Mouse (Mus musculus): ENCODE measurements around the gene Slc7a6os. TPM values are rescaled to one million over a fixed set of nuclear protein-coding genes. Genes with fewer than 3 reads are reported as not detected.
A peak's percentile ranks its signal among the peaks of the same experiment; 100 is the strongest.

The Slc7a6os gene
- polyA plus RNA-seq, 1 experiment from 2014 or later = 29.3 TPM

DNA sequence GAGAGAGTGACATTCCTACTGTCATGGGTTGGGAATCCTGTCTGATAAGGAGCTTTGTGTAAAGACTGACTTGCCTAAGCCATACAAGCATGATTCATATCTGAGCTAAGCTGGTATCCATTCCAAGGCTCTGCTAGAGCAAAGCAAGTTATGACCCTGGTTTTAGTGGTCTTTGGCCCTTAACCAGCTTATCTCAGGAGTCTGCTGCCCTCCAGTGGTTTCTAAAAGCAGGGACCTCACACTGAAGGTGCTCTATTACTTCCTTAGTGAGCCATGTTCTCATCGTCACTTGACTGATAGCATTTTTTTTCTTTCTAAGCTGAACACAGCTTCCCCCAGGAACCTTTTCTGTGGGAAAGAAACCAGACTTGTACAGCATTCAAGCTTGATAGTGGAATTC, 12.0 kb downstream of the Slc7a6os start:
- H3K79me2 ChIP-seq (ENCODE audit: inconsistent target) = no peaks in the 10 kb centered on the region
- WGBS (ENCODE audit: missing documents) = 23% methylated on average over 1 of the region's 1 CpGs
- H3K4me3 ChIP-seq (ENCODE audit: inconsistent target) = no peak overlapping the region
- peaks cover 37% of the 10 kb centered on the region for H3K36me3 ChIP-seq (ENCODE audit: inconsistent target)
- no peak overlapping the region for H3K27ac ChIP-seq

DNA sequence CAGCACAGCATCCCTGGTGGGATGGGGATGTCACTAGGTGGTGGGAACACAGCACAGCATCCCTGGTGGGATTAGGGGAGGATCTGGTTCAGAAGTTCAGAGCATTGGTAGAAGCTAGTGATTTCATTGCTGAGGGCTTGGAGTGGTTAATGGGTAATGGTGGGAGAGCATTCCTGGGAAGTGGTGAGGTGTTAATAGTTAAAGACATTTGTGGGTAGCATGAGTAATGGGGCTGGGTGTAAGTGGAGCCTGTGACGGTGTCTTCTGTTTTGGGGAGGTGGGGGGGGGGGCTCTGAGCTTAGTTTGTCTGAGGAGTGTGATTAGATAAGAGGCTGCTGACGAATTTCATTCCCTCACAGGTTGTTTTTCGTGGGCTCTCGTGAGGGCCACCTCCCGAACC, 16.7 kb downstream of the Slc7a6os start:
- H3K79me2 ChIP-seq (ENCODE audit: inconsistent target) = no peaks in the 10 kb centered on the region
- H3K36me3 ChIP-seq (ENCODE audit: inconsistent target) = no peaks in the 10 kb centered on the region
- no peak overlapping the region for H3K27ac ChIP-seq
- no peak overlapping the region for H3K4me3 ChIP-seq (ENCODE audit: inconsistent target)
- 95% methylated on average over 5 of the region's 5 CpGs for WGBS (ENCODE audit: missing documents)

DNA sequence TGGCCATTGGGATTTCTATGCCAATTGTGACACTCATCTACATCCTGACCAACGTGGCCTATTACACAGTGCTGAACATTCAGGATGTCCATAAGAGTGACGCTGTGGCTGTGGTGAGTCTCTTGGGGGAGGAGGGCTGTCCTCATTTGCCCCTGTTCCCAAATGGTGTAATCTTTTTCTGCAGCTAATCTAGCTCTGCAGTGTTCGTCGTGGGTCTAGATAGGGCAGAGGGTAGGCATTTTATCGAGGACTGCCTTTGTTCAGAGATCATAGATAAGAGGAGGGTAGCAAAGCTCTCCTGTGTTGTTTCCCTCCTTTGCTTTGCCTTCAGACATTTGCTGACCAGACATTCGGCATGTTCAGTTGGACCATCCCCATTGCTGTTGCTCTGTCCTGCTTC, 17.6 kb downstream of the Slc7a6os start:
- Histone ChIP-seq H3K79me2 (ENCODE audit: inconsistent target) (no peaks in the 10 kb centered on the region), H3K27ac (no peak overlapping the region), H3K4me3 (ENCODE audit: inconsistent target) (no peak overlapping the region), H3K36me3 (ENCODE audit: inconsistent target) (no peaks in the 10 kb centered on the region)
- WGBS (ENCODE audit: missing documents) = 97% methylated on average over 6 of the region's 6 CpGs

DNA sequence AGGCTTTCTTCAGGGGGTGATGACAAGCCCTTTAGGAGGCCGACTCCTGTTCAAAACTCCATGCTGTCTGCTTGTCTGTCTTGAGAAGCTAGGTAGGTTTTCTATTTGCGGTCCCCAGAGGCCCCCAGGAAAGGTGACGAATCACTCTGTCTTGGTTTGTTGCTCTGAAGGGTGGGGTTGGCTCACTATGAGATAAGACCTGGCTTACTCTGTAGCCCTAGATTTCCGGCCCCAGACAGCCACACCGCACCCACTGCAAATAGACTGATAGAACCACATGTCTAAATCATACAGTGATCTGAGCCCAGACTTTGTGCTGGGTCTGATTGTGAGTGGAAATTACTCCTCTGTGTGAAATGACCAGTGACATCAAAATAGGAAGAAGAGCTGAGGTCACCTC, 19.1 kb downstream of the Slc7a6os start:
- Histone ChIP-seq H3K79me2 (ENCODE audit: inconsistent target) (no peaks in the 10 kb centered on the region), H3K4me3 (ENCODE audit: inconsistent target) (no peak overlapping the region), H3K36me3 (ENCODE audit: inconsistent target) (no peaks in the 10 kb centered on the region), H3K27ac (no peak overlapping the region)
- 99% methylated on average over 5 of the region's 5 CpGs for WGBS (ENCODE audit: missing documents)

DNA sequence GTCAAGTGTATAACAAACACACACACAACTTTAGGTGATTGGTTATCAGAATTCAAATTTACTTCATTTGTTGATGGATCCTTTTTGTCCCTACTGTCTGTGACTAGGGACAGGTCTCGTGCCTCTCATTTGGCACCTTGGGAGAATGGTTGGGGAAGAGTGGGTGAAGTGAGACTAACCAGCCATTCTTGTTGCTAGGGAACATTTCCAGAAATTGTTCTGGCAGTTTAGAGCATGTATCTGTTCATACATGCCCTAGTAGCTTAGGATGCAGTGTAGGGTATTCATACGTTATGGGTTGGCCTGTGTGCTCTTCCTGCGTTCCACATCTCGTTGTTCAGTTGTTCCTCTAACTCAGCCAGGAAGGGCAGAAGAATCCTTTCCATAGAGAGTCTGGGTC, 21.6 kb downstream of the Slc7a6os start:
- H3K27ac ChIP-seq = no peak overlapping the region
- 94% methylated on average over 4 of the region's 4 CpGs for WGBS (ENCODE audit: missing documents)
- H3K79me2 ChIP-seq (ENCODE audit: inconsistent target) = no peaks in the 10 kb centered on the region
- no peak overlapping the region for H3K4me3 ChIP-seq (ENCODE audit: inconsistent target)
- H3K36me3 ChIP-seq (ENCODE audit: inconsistent target) = no peaks in the 10 kb centered on the region

DNA sequence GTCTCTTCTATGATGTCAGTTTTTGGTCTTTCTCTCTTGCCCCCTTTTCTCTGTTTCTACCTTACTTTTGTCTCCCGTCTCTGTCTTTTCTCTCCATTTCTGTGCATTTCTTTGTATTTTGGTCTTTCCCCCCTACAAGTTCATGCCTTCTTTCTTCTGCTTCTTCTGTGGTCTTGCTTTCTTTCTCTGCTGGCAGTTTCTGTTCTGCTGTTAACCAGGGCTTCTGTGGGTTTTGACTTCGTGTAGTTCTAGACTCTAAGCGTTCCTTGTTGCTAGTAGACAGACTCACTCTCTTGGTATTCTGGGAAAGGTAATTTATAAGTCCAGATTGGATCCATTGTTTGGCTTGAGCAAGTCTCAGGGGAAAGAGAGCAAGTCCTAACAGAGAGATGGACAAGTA, 24.3 kb downstream of the Slc7a6os start:
- Histone ChIP-seq H3K27ac (no peak overlapping the region), H3K79me2 (ENCODE audit: inconsistent target) (no peaks in the 10 kb centered on the region), H3K4me3 (ENCODE audit: inconsistent target) (no peak overlapping the region), H3K36me3 (ENCODE audit: inconsistent target) (no peaks in the 10 kb centered on the region)
- 78% methylated on average over 3 of the region's 3 CpGs for WGBS (ENCODE audit: missing documents)

DNA sequence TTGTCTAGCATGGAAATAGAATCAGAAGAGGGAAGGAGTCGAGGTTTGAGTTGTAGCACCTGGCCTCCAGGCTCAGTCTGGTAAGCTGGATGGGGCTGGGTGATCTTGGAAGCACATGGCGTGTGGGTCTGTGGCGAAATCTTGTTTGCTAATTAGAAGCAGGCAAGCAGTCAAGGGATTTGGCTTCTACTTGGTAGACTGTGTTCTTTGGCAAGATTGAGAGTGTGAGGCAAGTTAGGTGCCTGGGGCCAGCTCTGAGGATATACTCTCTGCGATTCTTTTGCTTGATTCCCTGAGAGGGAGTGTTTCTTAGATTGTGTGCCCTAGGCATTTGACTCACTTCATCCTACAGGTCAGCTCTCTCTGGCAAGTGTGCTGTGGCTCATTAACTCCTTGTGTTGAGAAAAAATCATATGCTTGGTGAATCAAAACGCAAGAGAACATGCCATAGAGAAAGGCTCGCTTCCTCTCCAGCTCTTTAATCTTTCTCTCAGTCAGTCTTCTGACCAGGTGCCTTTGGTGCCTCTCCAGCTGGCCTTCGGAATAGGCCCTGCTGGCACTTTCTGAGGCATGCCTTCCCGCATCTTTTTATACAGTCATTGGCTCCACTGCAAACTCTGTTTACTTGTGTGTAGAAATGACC, 25.0 kb downstream of the Slc7a6os start:
- Histone ChIP-seq H3K36me3 (ENCODE audit: inconsistent target) (no peaks in the 10 kb centered on the region), H3K4me3 (ENCODE audit: inconsistent target) (no peak overlapping the region), H3K27ac (no peak overlapping the region), H3K79me2 (ENCODE audit: inconsistent target) (no peaks in the 10 kb centered on the region)
- 94% methylated on average over 8 of the region's 8 CpGs for WGBS (ENCODE audit: missing documents)

DNA sequence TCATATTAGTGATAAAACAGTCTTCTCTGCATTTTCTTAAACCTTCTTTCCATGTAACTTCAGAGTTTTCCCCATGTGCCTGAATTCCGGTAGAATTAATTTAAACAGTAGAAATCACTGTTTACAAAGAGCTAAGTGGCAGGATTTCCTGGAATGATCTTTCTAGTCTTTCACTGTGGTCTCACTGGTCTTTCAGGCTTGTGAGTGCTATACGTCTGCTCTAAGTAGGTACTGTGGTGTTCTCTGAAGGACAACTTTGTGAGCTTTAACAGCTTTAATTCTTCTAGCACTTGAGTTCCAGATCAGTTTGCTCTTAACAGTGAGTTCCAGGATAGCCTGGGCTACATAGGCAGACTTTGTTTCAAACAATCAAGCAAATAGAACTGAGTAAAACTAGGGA, 32.3 kb downstream of the Slc7a6os start:
- Histone ChIP-seq H3K36me3 (ENCODE audit: inconsistent target) (no peaks in the 10 kb centered on the region), H3K79me2 (ENCODE audit: inconsistent target) (peaks cover 19% of the 10 kb centered on the region; the same call in 1 of the 2 replicates), H3K27ac (no peak overlapping the region), H3K4me3 (ENCODE audit: inconsistent target) (no peak overlapping the region)
- 96% methylated on average over 2 of the region's 2 CpGs for WGBS (ENCODE audit: missing documents)

DNA sequence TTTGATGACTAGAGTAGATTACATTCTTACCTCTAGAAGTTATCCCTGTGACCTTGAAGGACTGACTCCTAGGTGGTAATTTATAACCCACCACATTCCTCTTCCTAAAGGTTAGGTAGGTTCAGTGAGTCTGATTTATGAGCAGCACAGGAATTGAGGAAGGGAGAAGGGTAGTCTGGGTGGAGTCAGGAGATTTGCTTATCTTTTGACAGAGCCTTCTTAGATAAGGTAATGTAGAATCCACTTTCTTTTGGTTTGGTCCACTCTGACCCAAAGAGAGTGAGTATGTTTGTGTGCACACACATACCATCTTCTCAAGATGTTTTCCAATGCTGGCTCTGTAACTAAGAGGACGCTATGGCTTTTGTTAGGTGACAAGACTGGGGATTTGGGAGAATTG, 33.1 kb downstream of the Slc7a6os start:
- Histone ChIP-seq H3K36me3 (ENCODE audit: inconsistent target) (no peaks in the 10 kb centered on the region), H3K4me3 (ENCODE audit: inconsistent target) (no peak overlapping the region), H3K27ac (no peak overlapping the region), H3K79me2 (ENCODE audit: inconsistent target) (peaks cover 19% of the 10 kb centered on the region; the same call in 1 of the 2 replicates)
- WGBS (ENCODE audit: missing documents) = 100% methylated on average over 1 of the region's 1 CpGs

DNA sequence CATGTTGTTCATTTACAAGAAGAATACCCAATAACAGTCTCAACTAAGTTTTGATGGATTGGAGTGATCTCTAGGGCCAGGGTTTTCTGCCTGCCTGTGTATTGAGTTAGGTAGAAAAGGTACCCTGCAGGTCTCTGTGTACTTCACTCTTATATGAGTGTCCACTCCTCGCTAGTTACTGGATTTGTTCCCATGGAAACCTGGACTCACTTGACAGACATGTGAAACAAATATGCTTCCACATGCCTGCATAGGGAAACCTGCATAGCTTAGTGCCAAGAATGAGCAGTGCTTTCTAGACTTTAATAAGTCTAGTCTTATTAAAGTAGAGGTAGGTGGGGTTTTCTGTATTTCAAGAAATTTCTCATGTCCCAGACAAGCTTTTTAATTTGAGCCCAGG, 33.8 kb downstream of the Slc7a6os start:
- WGBS (ENCODE audit: missing documents) = 67% methylated on average over 1 of the region's 1 CpGs
- Histone ChIP-seq H3K4me3 (ENCODE audit: inconsistent target) (no peak overlapping the region), H3K79me2 (ENCODE audit: inconsistent target) (peaks cover 24% of the 10 kb centered on the region; the same call in 1 of the 2 replicates), H3K36me3 (ENCODE audit: inconsistent target) (no peaks in the 10 kb centered on the region), H3K27ac (no peak overlapping the region)

DNA sequence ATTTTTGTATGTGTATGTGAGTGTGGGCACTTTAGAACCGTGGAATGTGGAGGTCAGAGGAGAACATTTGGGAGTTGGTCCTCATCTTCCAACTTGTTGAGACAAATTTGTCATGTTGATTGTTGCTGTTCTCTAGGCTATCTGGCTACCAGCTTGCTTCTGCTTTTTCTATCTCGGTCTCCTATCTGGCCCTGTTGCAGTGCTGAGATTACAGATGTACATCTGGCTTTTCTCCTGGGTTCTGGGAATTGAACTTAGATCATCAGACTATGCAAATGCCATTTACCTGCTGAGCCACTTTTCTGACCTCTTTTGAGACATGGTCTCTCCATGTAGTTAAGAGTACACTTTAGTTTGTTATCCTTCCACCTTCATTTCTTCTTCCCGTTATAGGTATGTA, 37.2 kb downstream of the Slc7a6os start:
- Histone ChIP-seq H3K4me3 (ENCODE audit: inconsistent target) (no peak overlapping the region), H3K27ac (no peak overlapping the region), H3K36me3 (ENCODE audit: inconsistent target) (no peaks in the 10 kb centered on the region), H3K79me2 (ENCODE audit: inconsistent target) (peaks cover 44% of the 10 kb centered on the region; the same call in 1 of the 2 replicates)
- 84% methylated on average over 3 of the region's 3 CpGs for WGBS (ENCODE audit: missing documents)

DNA sequence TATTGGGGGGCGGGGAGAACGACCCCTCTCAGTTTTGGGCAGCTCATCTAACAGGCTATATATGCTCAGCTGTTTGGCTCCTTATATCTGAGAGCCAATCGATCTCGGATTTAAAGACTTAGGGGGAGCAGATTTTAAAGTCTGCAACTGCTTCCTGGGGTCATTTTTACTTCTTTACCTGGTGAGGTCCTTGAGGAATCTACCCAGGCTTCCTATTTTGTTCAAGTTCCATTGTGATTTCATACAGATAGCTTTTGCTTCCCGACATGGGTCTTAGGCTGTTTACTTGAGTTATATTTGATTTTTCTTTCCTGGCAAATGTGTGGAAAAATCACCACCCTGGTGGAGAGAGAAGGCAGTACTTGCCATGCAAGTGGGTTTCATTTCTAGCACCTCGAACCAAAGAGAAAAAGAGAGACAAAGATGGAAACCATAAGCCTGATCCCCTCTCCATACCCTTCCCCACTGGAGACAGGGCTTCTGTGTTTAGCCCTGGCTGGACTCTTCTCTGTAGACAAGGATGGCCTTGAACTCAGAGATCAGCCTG, 40.7 kb downstream of the Slc7a6os start:
- no peak overlapping the region for H3K27ac ChIP-seq
- H3K4me3 ChIP-seq (ENCODE audit: inconsistent target) = peak overlapping the region; percentile 63
- H3K36me3 ChIP-seq (ENCODE audit: inconsistent target) = no peaks in the 10 kb centered on the region
- peaks cover 35% of the 10 kb centered on the region; the same call in 1 of the 2 replicates for H3K79me2 ChIP-seq (ENCODE audit: inconsistent target)
- 26% methylated on average over 6 of the region's 6 CpGs for WGBS (ENCODE audit: missing documents)

DNA sequence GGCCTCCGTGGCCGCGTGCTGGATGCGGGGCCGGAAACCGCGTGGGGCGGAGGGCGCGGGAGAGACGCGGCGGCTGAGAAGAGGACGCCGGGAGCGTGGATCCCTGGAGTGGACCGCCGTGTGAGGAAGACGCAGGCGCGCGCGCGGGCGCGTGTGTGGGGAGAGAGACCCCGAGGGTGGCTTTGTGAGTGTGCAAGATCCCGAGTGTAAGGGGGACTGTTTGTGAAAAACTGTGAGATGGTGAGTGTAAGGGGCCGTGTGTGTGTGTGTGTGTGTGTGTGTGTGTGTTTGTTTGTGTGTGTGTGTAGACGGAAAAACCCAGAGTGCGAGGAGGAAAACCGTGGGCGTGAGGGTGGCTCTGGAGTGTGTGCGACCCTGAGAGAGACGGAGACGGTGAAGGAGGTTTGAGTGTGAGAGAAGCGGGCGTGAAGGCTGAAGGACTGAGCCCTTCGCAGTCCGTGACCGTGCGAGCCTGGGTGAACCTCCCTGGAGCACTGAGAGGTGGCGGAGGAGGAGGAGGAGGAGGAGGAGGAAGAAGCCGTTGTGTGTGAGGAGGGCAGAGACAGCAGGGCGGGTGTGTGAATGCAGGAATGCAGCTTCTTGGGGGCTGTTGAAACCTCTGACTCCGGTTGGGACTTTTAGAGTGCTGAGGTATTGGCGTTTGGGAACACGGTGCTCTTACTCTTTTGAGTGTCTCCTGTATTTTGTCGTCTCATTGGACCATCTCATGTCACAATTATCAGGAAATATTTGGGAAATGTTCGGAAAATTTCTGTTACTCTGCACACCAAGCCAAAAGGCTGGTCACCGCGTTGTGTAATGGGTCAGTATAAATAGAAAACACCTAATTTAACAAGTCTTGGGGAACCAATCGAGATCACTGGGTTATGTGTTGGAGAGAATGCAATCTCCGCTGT, 41.5 kb downstream of the Slc7a6os start:
- 0 out of 2 replicates have a peak overlapping the region, but pooled peaks have one; percentile 7 for H3K27ac ChIP-seq
- H3K4me3 ChIP-seq (ENCODE audit: inconsistent target) = peak overlapping the region; percentile 63
- 0% methylated on average over 51 of the region's 54 CpGs for WGBS (ENCODE audit: missing documents)
- H3K79me2 ChIP-seq (ENCODE audit: inconsistent target) = peaks cover 29% of the 10 kb centered on the region; the same call in 1 of the 2 replicates
- H3K36me3 ChIP-seq (ENCODE audit: inconsistent target) = peaks cover 3% of the 10 kb centered on the region; the same call in 1 of the 2 replicates

DNA sequence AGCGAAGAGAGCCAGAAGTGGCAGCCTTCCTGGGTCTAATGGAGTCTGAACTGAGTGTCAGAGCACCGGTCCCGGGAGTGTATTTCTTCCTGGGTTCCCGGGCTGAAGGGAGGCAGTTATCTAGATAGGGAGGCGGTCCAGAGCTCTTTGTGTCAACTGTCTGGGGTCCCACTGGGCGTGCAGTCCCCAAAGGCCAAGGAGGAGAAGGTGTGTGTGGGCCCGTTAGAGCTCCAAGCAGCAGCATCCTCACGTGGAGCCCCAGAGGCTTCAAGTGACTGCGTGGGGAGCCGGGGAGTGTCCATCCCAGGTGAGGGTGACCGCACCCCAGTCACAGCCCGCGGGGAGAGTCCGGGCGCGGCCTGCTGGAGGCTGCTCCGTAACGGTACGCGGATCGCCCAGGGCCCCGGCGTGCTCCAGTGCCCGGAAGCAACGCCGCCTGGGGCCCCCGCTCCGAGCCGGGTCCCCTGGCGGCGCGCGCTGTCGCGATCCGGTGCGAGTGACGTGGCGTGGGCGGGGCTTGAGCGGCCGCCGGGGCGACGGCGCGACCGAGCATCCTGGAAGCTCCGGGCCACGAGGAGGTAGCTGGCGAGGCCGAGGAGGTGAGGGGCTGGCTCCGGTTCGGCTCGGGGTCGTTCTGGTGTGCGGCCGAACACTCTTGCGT, 42.2 kb downstream of the Slc7a6os start, which contains the start of gene Slc7a6:
TSS of gene Slc7a6 (plus strand) at position 502 of the 661 bp plus-strand sequence.
- peaks cover 11% of the 10 kb centered on the region; the same call in 1 of the 2 replicates for H3K36me3 ChIP-seq (ENCODE audit: inconsistent target)
- 2% methylated on average over 45 of the region's 59 CpGs for WGBS (ENCODE audit: missing documents)
- peaks cover 27% of the 10 kb centered on the region; the same call in 1 of the 2 replicates for H3K79me2 ChIP-seq (ENCODE audit: inconsistent target)
- H3K4me3 ChIP-seq (ENCODE audit: inconsistent target) = peak within 1 kb of the TSS; percentile 63
- H3K27ac ChIP-seq = 0 out of 2 replicates have a peak within 1 kb of the TSS, but pooled peaks have one; percentile 7
